Mouse (Mus musculus): ENCODE results near the gene Il3ra. TPM values are rescaled to one million over a fixed set of nuclear protein-coding genes. Genes with fewer than 3 reads are reported as not detected.

The Il3ra gene
- polyA plus RNA-seq, 1 experiment from 2014 or later: 6.8 TPM

DNA sequence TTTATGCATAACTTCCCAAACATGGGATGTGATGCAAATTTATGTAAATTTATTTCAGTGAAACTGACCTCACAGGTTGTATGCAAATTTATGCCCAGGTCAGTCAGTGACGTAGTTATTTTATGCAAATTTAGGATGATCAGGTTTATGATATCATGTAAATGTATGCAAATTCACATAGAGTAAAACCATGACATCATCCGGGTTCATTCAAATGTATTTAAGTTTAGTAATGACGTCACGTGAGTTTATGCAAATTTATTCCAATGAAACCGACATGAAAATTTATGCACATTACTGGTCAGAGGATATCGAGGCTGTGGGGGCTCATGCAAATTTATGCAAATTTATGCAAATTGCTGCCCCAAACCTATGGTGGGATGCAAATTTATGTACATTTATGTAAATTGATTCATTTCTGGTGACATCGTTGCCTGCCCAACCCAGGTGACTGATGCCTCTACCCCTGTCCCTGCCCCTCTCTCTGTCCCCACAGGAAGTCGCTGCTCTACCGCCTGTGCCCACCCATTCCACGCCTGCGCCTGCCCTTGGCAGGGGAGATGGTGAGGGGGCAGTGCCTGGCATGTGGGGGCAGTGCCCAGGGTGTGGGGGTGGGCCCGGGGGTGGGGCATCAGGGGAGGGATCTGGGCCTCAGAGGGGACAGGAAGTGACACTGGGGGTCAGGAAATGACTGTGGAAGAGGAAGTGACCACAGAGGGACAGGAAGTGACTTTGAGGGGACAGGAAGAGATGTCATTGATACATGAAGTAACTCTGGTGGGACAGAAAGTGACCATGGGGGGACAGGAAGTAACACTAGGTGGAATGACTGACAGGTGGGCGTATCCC lies 8.7 kb downstream of the Il3ra start:
- no peak overlapping the region for H3K27ac ChIP-seq (ENCODE audit: low read depth, low read length)
- ATAC-seq: no peak
- H3K4me3 ChIP-seq (ENCODE audit: low read depth, low read length): no peak overlapping the region
- H3K9ac ChIP-seq (ENCODE audit: low read depth, low read length): no peak overlapping the region
- peaks cover 34% of the 10 kb centered on the region for H3K9me3 ChIP-seq (ENCODE audit: control insufficient read depth)
- H3K27me3 ChIP-seq (replicated peaks; ENCODE audit: control insufficient read depth, insufficient read depth, low read length): no peaks in the 10 kb centered on the region
- H3K4me2 ChIP-seq (replicated peaks; ENCODE audit: low read depth): no peak overlapping the region
- TF ChIP-seq CTCF (IDR thresholded peaks at IDR 0.05; ENCODE audit: low read depth): no peak
- no peaks in the 10 kb centered on the region for H3K36me3 ChIP-seq (ENCODE audit: control insufficient read depth, insufficient read depth)
- WGBS: 96% methylated on average over 13 of the region's 13 CpGs
- H3K4me1 ChIP-seq (replicated peaks; ENCODE audit: control insufficient read depth, insufficient read depth, low read length): no peaks in the 10 kb centered on the region

- no peaks in the 10 kb centered on the region for H3K36me3 ChIP-seq (ENCODE audit: control insufficient read depth, insufficient read depth)
- H3K9me3 ChIP-seq (ENCODE audit: control insufficient read depth): peaks cover 29% of the 10 kb centered on the region
- no peak; the same call in 1 of the 2 replicates for ATAC-seq
- no peak overlapping the region for H3K4me2 ChIP-seq (replicated peaks; ENCODE audit: low read depth)
- no peak overlapping the region for H3K4me3 ChIP-seq (ENCODE audit: low read depth, low read length)
- H3K9ac ChIP-seq (ENCODE audit: low read depth, low read length): no peak overlapping the region
- no peaks in the 10 kb centered on the region for H3K27me3 ChIP-seq (replicated peaks; ENCODE audit: control insufficient read depth, insufficient read depth, low read length)
- no peak overlapping the region for H3K27ac ChIP-seq (ENCODE audit: low read depth, low read length)
- no peaks in the 10 kb centered on the region for H3K4me1 ChIP-seq (replicated peaks; ENCODE audit: control insufficient read depth, insufficient read depth, low read length)
- 98% methylated on average over 8 of the region's 8 CpGs for WGBS
- no peak for TF ChIP-seq CTCF (IDR thresholded peaks at IDR 0.05; ENCODE audit: low read depth)
Measured at GRCm38 (mm10) chr14:14355360-14355646, 9.2 kb downstream of the Il3ra start.

- Histone ChIP-seq H3K4me1 (replicated peaks; ENCODE audit: control insufficient read depth, insufficient read depth, low read length) (no peaks in the 10 kb centered on the region), H3K9ac (ENCODE audit: low read depth, low read length) (no peak overlapping the region), H3K27ac (ENCODE audit: low read depth, low read length) (no peak overlapping the region), H3K4me2 (replicated peaks; ENCODE audit: low read depth) (no peak overlapping the region), H3K4me3 (ENCODE audit: low read depth, low read length) (no peak overlapping the region), H3K36me3 (ENCODE audit: control insufficient read depth, insufficient read depth) (no peaks in the 10 kb centered on the region), H3K27me3 (replicated peaks; ENCODE audit: control insufficient read depth, insufficient read depth, low read length) (no peaks in the 10 kb centered on the region), H3K9me3 (ENCODE audit: control insufficient read depth) (no peaks in the 10 kb centered on the region)
- 80% methylated on average over 1 of the region's 1 CpGs for WGBS
- ATAC-seq: no peak
- no peak for TF ChIP-seq CTCF (IDR thresholded peaks at IDR 0.05; ENCODE audit: low read depth)
Measured at GRCm38 (mm10) chr14:14395535-14395934, 49.5 kb downstream of the Il3ra start.

GRCm38 (mm10) chr14:14400998-14401397 lies 54.9 kb downstream of the Il3ra start, which contains the start of gene Olfr721-ps1:
Gene Olfr721-ps1 (plus strand): TSS chr14:14401298.
- H3K27ac ChIP-seq (ENCODE audit: low read depth, low read length): no peak within 1 kb of the TSS
- no peak within 1 kb of the TSS for H3K9ac ChIP-seq (ENCODE audit: low read depth, low read length)
- no peak within 1 kb of the TSS for H3K4me2 ChIP-seq (replicated peaks; ENCODE audit: low read depth)
- WGBS: 79% methylated on average over 2 of the region's 2 CpGs
- H3K4me3 ChIP-seq (ENCODE audit: low read depth, low read length): no peak within 1 kb of the TSS
- no peaks in the 10 kb centered on the region for H3K9me3 ChIP-seq (ENCODE audit: control insufficient read depth)
- H3K4me1 ChIP-seq (replicated peaks; ENCODE audit: control insufficient read depth, insufficient read depth, low read length): no peaks in the 10 kb centered on the region
- no peak for TF ChIP-seq CTCF (IDR thresholded peaks at IDR 0.05; ENCODE audit: low read depth)
- H3K27me3 ChIP-seq (replicated peaks; ENCODE audit: control insufficient read depth, insufficient read depth, low read length): no peaks in the 10 kb centered on the region
- no peak for ATAC-seq
- H3K36me3 ChIP-seq (ENCODE audit: control insufficient read depth, insufficient read depth): no peaks in the 10 kb centered on the region

Other genes starting within 250 kb of the Il3ra start
- gene Psmd6, start 225.3 kb upstream of the Il3ra start, polyA plus RNA-seq (2015; fragmentation: Nextera tagmentation; extraction: Ambion mirVana): 120 and 122 TPM in 2 replicates
- gene Olfr720, start 159.4 kb upstream of the Il3ra start, polyA plus RNA-seq (2015; fragmentation: Nextera tagmentation; extraction: Ambion mirVana): not detected in 2 replicates
- not detected in 2 replicates for gene Olfr31, start 23.4 kb upstream of the Il3ra start, polyA plus RNA-seq (2015; fragmentation: Nextera tagmentation; extraction: Ambion mirVana)
- gene Olfr721-ps1, start 55.0 kb downstream of the Il3ra start, polyA plus RNA-seq (2015; fragmentation: Nextera tagmentation; extraction: Ambion mirVana): not detected in 2 replicates